Mouse (Mus musculus): Measurements from ENCODE around the gene Tnnt2. TPM values are rescaled to one million over a fixed set of nuclear protein-coding genes. Genes with fewer than 3 reads are reported as not detected.

Gene Tnnt2
- total RNA-seq, 2 experiments from 2014 or later: 0.62 to 0.85 TPM

- DNase-seq: no peak
- intact Hi-C loops (cut with DNase I): no loop called here
These were observed 17.0 kb downstream of the Tnnt2 start for GRCm38 (mm10) chr1:135853200-135853599.

GRCm38 (mm10) chr1:135854591-135855343, 18.6 kb downstream of the Tnnt2 start:
- intact Hi-C loops (cut with DNase I): no loop called here
- DNase-seq: no peak

- DNase-seq: no peak
- intact Hi-C loops (cut with DNase I): no loop called here
These were observed 19.2 kb downstream of the Tnnt2 start for GRCm38 (mm10) chr1:135855344-135855687.

GRCm38 (mm10) chr1:135856070-135856469, 19.9 kb downstream of the Tnnt2 start:
- intact Hi-C loops (cut with DNase I): no loop called here

GRCm38 (mm10) chr1:135857137-135857775, 21.1 kb downstream of the Tnnt2 start:
- DNase-seq: no peak
- intact Hi-C loops (cut with DNase I): no loop called here

More at GRCm38 (mm10) chr1:135856070-135856469, 19.9 kb downstream of the Tnnt2 start:
- no peak for DNase-seq

- no peak for DNase-seq
- intact Hi-C loops (cut with DNase I): no loop called here
These were observed 22.4 kb downstream of the Tnnt2 start for GRCm38 (mm10) chr1:135858533-135858932.

GRCm38 (mm10) chr1:135861091-135861490, 24.9 kb downstream of the Tnnt2 start:
- intact Hi-C loops (cut with DNase I): no loop called here
- no peak for DNase-seq

- intact Hi-C loops (cut with DNase I): no loop called here
These were observed 25.9 kb downstream of the Tnnt2 start for GRCm38 (mm10) chr1:135861980-135862552.

GRCm38 (mm10) chr1:135862561-135862960, 26.4 kb downstream of the Tnnt2 start:
- intact Hi-C loops (cut with DNase I): no loop called here
- DNase-seq: no peak

More at GRCm38 (mm10) chr1:135861980-135862552, 25.9 kb downstream of the Tnnt2 start:
- DNase-seq: no peak

- no peak for DNase-seq
- intact Hi-C loops (cut with DNase I): loop anchor here (2.0 kb wide), 1 partner anchor 81 kb away; no protein-coding TSS in a partner anchor
These were observed 27.7 kb downstream of the Tnnt2 start for GRCm38 (mm10) chr1:135863786-135864335.

GRCm38 (mm10) chr1:135864830-135865229, 28.7 kb downstream of the Tnnt2 start:
- intact Hi-C loops (cut with DNase I): loop anchor here (2.0 kb wide), 1 partner anchor 80 kb away; no protein-coding TSS in a partner anchor
- DNase-seq: no peak

- DNase-seq: peak; percentile 90
- intact Hi-C loops (cut with DNase I): loop anchor here (2.0 kb wide), 1 partner anchor 79 kb away; no protein-coding TSS in a partner anchor
These were observed 29.5 kb downstream of the Tnnt2 start for GRCm38 (mm10) chr1:135865518-135866194.

- DNase-seq: no peak
- intact Hi-C loops (cut with DNase I): no loop called here
These were observed 32.4 kb downstream of the Tnnt2 start for GRCm38 (mm10) chr1:135868570-135868969.

- DNase-seq: no peak
- intact Hi-C loops (cut with DNase I): no loop called here
These were observed 36.8 kb downstream of the Tnnt2 start for GRCm38 (mm10) chr1:135872991-135873390.

- intact Hi-C loops (cut with DNase I): no loop called here
- no peak for DNase-seq
These were observed 41.1 kb downstream of the Tnnt2 start for GRCm38 (mm10) chr1:135877248-135877647.

GRCm38 (mm10) chr1:135882385-135883109, 46.4 kb downstream of the Tnnt2 start:
- peak; percentile 67 for DNase-seq
- intact Hi-C loops (cut with DNase I): no loop called here

GRCm38 (mm10) chr1:135889461-135890185, 53.5 kb downstream of the Tnnt2 start:
- intact Hi-C loops (cut with DNase I): no loop called here
- peak; percentile 73 for DNase-seq

- no peak for DNase-seq
- intact Hi-C loops (cut with DNase I): no loop called here
These were observed 55.5 kb downstream of the Tnnt2 start for GRCm38 (mm10) chr1:135891424-135892216.

GRCm38 (mm10) chr1:135892233-135892632, 56.1 kb downstream of the Tnnt2 start:
- DNase-seq: no peak
- intact Hi-C loops (cut with DNase I): no loop called here
